Mouse (Mus musculus): Measurements from ENCODE around the gene Snph. TPM values are rescaled to one million over a fixed set of nuclear protein-coding genes. Genes with fewer than 3 reads are reported as not detected.

Gene Snph
- total RNA-seq, 1 experiment: 0.18 TPM

- DNase-seq (ENCODE audit: low read depth, low spot score): no peak
- H3K4me1 ChIP-seq (ENCODE audit: control insufficient read depth in 2 of 2, insufficient read depth in 2 of 2, low read length in 2 of 2, poor library complexity in 1 of 2): 0 out of 4 replicates have a peak, but pooled peaks cover 0 to 2% of the 10 kb centered on the region in 2 experiments
- H3K9ac ChIP-seq (ENCODE audit: insufficient read depth, low read depth, low read length, poor library complexity, severe bottlenecking): no peak within 1 kb of the TSS
- no peak within 1 kb of the TSS for H3K4me3 ChIP-seq (ENCODE audit: insufficient read depth in 1 of 2, low read depth in 1 of 2, low read length in 2 of 2, poor library complexity in 1 of 2, severe bottlenecking in 1 of 2)
- no peaks in the 10 kb centered on the region for H3K9me3 ChIP-seq (ENCODE audit: control insufficient read depth, insufficient read depth, low read depth, low read length)
- in situ Hi-C loops (cut with MboI; ENCODE audit: low sequenced_read_pairs in 2 of 2, unreplicated experiment in 2 of 2): no loop called here
- H3K27ac ChIP-seq (ENCODE audit: insufficient read depth, low read depth, low read length, poor library complexity, severe bottlenecking): no peak within 1 kb of the TSS
- H3K36me3 ChIP-seq (ENCODE audit: control insufficient read depth, insufficient read depth, low read length, poor library complexity, severe bottlenecking): no peaks in the 10 kb centered on the region
- TF ChIP-seq ZNF384 (IDR thresholded peaks at IDR 0.05; ENCODE audit: low read depth, low read length) (no peak), ZC3H11A (IDR thresholded peaks at IDR 0.05; ENCODE audit: borderline replicate concordance, low read depth, low read length) (no peak), CHD2 (IDR thresholded peaks at IDR 0.05; ENCODE audit: low read depth, low read length) (no peak), MAFK (IDR thresholded peaks at IDR 0.05; ENCODE audit: insufficient read depth, low read depth, low read length) (no peak), HCFC1 (IDR thresholded peaks at IDR 0.05; ENCODE audit: borderline replicate concordance, insufficient read depth, low read length) (no peak)
These were observed 36.0 kb upstream of the Snph start, which contains the start of gene Rad21l for GRCm38 (mm10) chr2:151668433-151668832. Rad21l (minus strand) TSS chr2:151668533.

GRCm38 (mm10) chr2:151652053-151652452 is 19.7 kb upstream of the Snph start:
- in situ Hi-C loops (cut with MboI; ENCODE audit: low sequenced_read_pairs in 2 of 2, unreplicated experiment in 2 of 2): no loop called here
- H3K27ac ChIP-seq (ENCODE audit: insufficient read depth, low read depth, low read length, poor library complexity, severe bottlenecking): no peak overlapping the region
- DNase-seq (ENCODE audit: low read depth, low spot score): no peak
- no peaks in the 10 kb centered on the region for H3K9me3 ChIP-seq (ENCODE audit: control insufficient read depth, insufficient read depth, low read depth, low read length)
- H3K9ac ChIP-seq (ENCODE audit: insufficient read depth, low read depth, low read length, poor library complexity, severe bottlenecking): no peak overlapping the region
- H3K4me1 ChIP-seq (ENCODE audit: control insufficient read depth in 2 of 2, insufficient read depth in 2 of 2, low read length in 2 of 2, poor library complexity in 1 of 2): no peaks in the 10 kb centered on the region
- TF ChIP-seq MAFK (IDR thresholded peaks at IDR 0.05; ENCODE audit: insufficient read depth, low read depth, low read length) (no peak), ZC3H11A (IDR thresholded peaks at IDR 0.05; ENCODE audit: borderline replicate concordance, low read depth, low read length) (no peak), HCFC1 (IDR thresholded peaks at IDR 0.05; ENCODE audit: borderline replicate concordance, insufficient read depth, low read length) (no peak), CHD2 (IDR thresholded peaks at IDR 0.05; ENCODE audit: low read depth, low read length) (no peak), ZNF384 (IDR thresholded peaks at IDR 0.05; ENCODE audit: low read depth, low read length) (no peak)
- no peak overlapping the region for H3K4me3 ChIP-seq (ENCODE audit: insufficient read depth in 1 of 2, low read depth in 1 of 2, low read length in 2 of 2, poor library complexity in 1 of 2, severe bottlenecking in 1 of 2)
- no peaks in the 10 kb centered on the region for H3K36me3 ChIP-seq (ENCODE audit: control insufficient read depth, insufficient read depth, low read length, poor library complexity, severe bottlenecking)

- Histone ChIP-seq H3K36me3 (ENCODE audit: control insufficient read depth, insufficient read depth, low read length, poor library complexity, severe bottlenecking) (no peaks in the 10 kb centered on the region), H3K4me3 (ENCODE audit: insufficient read depth in 1 of 2, low read depth in 1 of 2, low read length in 2 of 2, poor library complexity in 1 of 2, severe bottlenecking in 1 of 2) (no peak overlapping the region), H3K4me1 (ENCODE audit: control insufficient read depth in 2 of 2, insufficient read depth in 2 of 2, low read length in 2 of 2, poor library complexity in 1 of 2) (no peaks in the 10 kb centered on the region; a peak in 1 of 4 replicates), H3K9ac (ENCODE audit: insufficient read depth, low read depth, low read length, poor library complexity, severe bottlenecking) (no peak overlapping the region), H3K9me3 (ENCODE audit: control insufficient read depth, insufficient read depth, low read depth, low read length) (no peaks in the 10 kb centered on the region), H3K27ac (ENCODE audit: insufficient read depth, low read depth, low read length, poor library complexity, severe bottlenecking) (no peak overlapping the region)
- DNase-seq (ENCODE audit: low read depth, low spot score): no peak
- in situ Hi-C loops (cut with MboI; ENCODE audit: low sequenced_read_pairs in 2 of 2, unreplicated experiment in 2 of 2): no loop called here
- TF ChIP-seq ZC3H11A (IDR thresholded peaks at IDR 0.05; ENCODE audit: borderline replicate concordance, low read depth, low read length) (no peak), HCFC1 (IDR thresholded peaks at IDR 0.05; ENCODE audit: borderline replicate concordance, insufficient read depth, low read length) (no peak), CHD2 (IDR thresholded peaks at IDR 0.05; ENCODE audit: low read depth, low read length) (no peak), MAFK (IDR thresholded peaks at IDR 0.05; ENCODE audit: insufficient read depth, low read depth, low read length) (no peak), ZNF384 (IDR thresholded peaks at IDR 0.05; ENCODE audit: low read depth, low read length) (no peak)
These were observed 3.6 kb upstream of the Snph start for GRCm38 (mm10) chr2:151636015-151636402.

GRCm38 (mm10) chr2:151635362-151636014 is 3.1 kb upstream of the Snph start:
- TF ChIP-seq MAFK (IDR thresholded peaks at IDR 0.05; ENCODE audit: insufficient read depth, low read depth, low read length): no peak
- no peak for TF ChIP-seq ZNF384 (IDR thresholded peaks at IDR 0.05; ENCODE audit: low read depth, low read length)
- no peak for TF ChIP-seq ZC3H11A (IDR thresholded peaks at IDR 0.05; ENCODE audit: borderline replicate concordance, low read depth, low read length)
- TF ChIP-seq HCFC1 (IDR thresholded peaks at IDR 0.05; ENCODE audit: borderline replicate concordance, insufficient read depth, low read length): no peak
- TF ChIP-seq CHD2 (IDR thresholded peaks at IDR 0.05; ENCODE audit: low read depth, low read length): no peak
- H3K27ac ChIP-seq (ENCODE audit: insufficient read depth, low read depth, low read length, poor library complexity, severe bottlenecking): no peak overlapping the region
- in situ Hi-C loops (cut with MboI; ENCODE audit: low sequenced_read_pairs in 2 of 2, unreplicated experiment in 2 of 2): no loop called here
- no peak overlapping the region for H3K4me3 ChIP-seq (ENCODE audit: insufficient read depth in 1 of 2, low read depth in 1 of 2, low read length in 2 of 2, poor library complexity in 1 of 2, severe bottlenecking in 1 of 2)
- H3K9me3 ChIP-seq (ENCODE audit: control insufficient read depth, insufficient read depth, low read depth, low read length): no peaks in the 10 kb centered on the region
- H3K9ac ChIP-seq (ENCODE audit: insufficient read depth, low read depth, low read length, poor library complexity, severe bottlenecking): no peak overlapping the region
- H3K4me1 ChIP-seq (ENCODE audit: control insufficient read depth in 2 of 2, insufficient read depth in 2 of 2, low read length in 2 of 2, poor library complexity in 1 of 2): no peaks in the 10 kb centered on the region; a peak in 1 of 4 replicates
- DNase-seq (ENCODE audit: low read depth, low spot score): no peak
- no peaks in the 10 kb centered on the region for H3K36me3 ChIP-seq (ENCODE audit: control insufficient read depth, insufficient read depth, low read length, poor library complexity, severe bottlenecking)

All from ES-E14 (cell line).